Mouse (Mus musculus): ENCODE data around the gene Ece1. TPM values are rescaled to one million over a fixed set of nuclear protein-coding genes. Genes with fewer than 3 reads are reported as not detected.

Gene Ece1
- polyA plus RNA-seq, 1 experiment from 2014 or later = 94.2 TPM

DNA sequence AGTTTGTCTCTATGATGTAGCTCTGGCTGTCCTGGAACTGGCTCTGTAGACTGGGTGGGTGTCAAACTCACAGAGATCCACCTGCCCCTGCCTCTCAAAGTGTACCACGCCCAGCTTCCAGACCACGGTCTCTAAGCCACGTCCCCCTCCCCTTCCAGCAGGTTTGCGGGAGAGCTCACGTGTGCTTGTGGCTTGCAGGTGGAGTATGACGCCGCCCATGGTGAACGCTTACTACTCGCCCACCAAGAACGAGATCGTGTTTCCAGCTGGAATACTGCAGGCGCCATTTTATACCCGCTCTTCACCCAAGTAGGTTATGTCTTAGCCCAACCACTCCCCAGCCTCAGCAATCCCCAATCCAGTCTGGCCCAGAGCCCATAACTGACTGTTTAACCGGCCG, 94.2 kb downstream of the Ece1 start:
- no peak overlapping the region for H3K4me3 ChIP-seq (ENCODE audit: low read depth, low read length)
- no peaks in the 10 kb centered on the region for H3K27me3 ChIP-seq (replicated peaks; ENCODE audit: control insufficient read depth, insufficient read depth, low read length)
- H3K36me3 ChIP-seq (ENCODE audit: control insufficient read depth, insufficient read depth, low read length) = peaks cover 83% of the 10 kb centered on the region
- no peak overlapping the region for H3K27ac ChIP-seq (ENCODE audit: low read depth)
- ATAC-seq (replicated peaks; ENCODE audit: low FRiP score, low TSS enrichment, low read depth) (no peak), DNase-seq (ENCODE audit: low spot score) (no peak)
- H3K4me2 ChIP-seq (ENCODE audit: low read length) = no peak overlapping the region
- H3K9ac ChIP-seq (ENCODE audit: low read length) = no peak overlapping the region
- no peaks in the 10 kb centered on the region for H3K4me1 ChIP-seq (replicated peaks; ENCODE audit: control insufficient read depth, insufficient read depth, low read length)
- WGBS = 97% methylated on average over 15 of the region's 15 CpGs
- H3K9me3 ChIP-seq (ENCODE audit: control insufficient read depth, low read length) = peaks cover 6% of the 10 kb centered on the region; the same call in 1 of the 2 replicates

DNA sequence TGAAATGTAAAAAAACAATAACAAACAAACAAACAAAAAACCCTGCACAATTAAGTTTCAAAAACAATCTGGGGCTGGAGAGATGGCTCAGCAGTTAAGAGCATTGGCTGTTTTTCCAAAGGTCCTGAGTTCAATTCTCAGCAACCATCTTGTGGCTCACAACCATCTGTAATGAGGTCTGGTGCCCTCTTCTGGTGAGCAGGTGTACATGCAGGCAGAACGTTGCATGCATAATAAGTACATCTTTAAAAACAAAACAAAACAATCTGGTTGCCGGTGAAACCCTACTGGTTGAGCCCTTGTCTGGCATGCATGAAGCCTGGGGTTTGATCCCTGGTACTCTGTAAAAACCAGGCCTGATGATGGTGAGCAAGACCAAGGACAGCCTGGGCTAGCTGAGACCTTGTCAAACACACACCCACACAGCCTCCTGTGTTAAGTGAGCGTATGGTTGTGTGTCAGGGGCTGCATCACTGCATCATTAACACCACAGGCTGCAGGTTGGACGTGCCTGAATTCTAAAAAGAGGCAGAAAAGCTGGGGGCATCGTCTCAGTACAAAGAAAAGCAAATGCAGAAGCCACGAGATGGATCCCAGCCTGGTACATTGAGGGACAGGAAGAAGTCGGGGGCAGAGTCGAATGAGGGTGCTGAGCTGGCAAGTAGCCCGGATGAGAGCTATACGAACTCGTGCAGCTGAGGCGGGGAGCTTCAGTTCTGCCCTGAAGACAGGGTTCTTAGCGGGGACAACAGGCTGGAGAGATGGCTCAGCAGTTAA, 98.0 kb downstream of the Ece1 start:
- Histone ChIP-seq H3K4me3 (ENCODE audit: low read depth, low read length) (no peak overlapping the region), H3K9ac (ENCODE audit: low read length) (no peak overlapping the region), H3K27ac (ENCODE audit: low read depth) (no peak overlapping the region), H3K27me3 (replicated peaks; ENCODE audit: control insufficient read depth, insufficient read depth, low read length) (no peaks in the 10 kb centered on the region), H3K4me1 (replicated peaks; ENCODE audit: control insufficient read depth, insufficient read depth, low read length) (no peaks in the 10 kb centered on the region), H3K9me3 (ENCODE audit: control insufficient read depth, low read length) (peaks cover 8% of the 10 kb centered on the region; the same call in 1 of the 2 replicates), H3K4me2 (ENCODE audit: low read length) (no peak overlapping the region), H3K36me3 (ENCODE audit: control insufficient read depth, insufficient read depth, low read length) (peaks cover 81% of the 10 kb centered on the region)
- WGBS = 85% methylated on average over 13 of the region's 13 CpGs
- DNase-seq (ENCODE audit: low spot score) = no peak
- no peak for ATAC-seq (replicated peaks; ENCODE audit: low FRiP score, low TSS enrichment, low read depth)

DNA sequence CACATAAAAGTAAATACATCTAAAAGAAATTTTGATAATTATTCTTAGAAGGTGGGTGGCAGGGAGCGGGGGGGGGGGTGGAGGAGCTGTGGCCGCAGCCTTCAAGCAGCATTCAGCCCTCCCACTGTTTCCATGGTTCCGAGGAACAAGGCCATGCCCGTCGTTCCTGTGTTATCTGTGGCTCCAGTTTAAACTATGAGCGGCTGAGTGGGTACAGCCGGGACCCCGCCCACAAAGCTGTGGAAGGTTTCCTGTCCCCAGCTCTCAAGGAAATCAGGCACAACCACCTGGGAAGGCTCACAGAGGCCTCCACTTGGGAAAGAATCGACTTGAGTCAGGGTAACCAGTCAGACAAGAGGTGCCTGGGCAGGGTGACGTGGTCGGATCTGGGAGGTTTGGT, 98.7 kb downstream of the Ece1 start:
- Histone ChIP-seq H3K27ac (ENCODE audit: low read depth) (no peak overlapping the region), H3K9ac (ENCODE audit: low read length) (no peak overlapping the region), H3K36me3 (ENCODE audit: control insufficient read depth, insufficient read depth, low read length) (peaks cover 74% of the 10 kb centered on the region), H3K9me3 (ENCODE audit: control insufficient read depth, low read length) (peaks cover 8% of the 10 kb centered on the region; the same call in 1 of the 2 replicates), H3K4me3 (ENCODE audit: low read depth, low read length) (no peak overlapping the region), H3K4me1 (replicated peaks; ENCODE audit: control insufficient read depth, insufficient read depth, low read length) (no peaks in the 10 kb centered on the region), H3K27me3 (replicated peaks; ENCODE audit: control insufficient read depth, insufficient read depth, low read length) (no peaks in the 10 kb centered on the region), H3K4me2 (ENCODE audit: low read length) (no peak overlapping the region)
- no peak for DNase-seq (ENCODE audit: low spot score)
- ATAC-seq (replicated peaks; ENCODE audit: low FRiP score, low TSS enrichment, low read depth) = no peak
- WGBS = 72% methylated on average over 11 of the region's 11 CpGs

DNA sequence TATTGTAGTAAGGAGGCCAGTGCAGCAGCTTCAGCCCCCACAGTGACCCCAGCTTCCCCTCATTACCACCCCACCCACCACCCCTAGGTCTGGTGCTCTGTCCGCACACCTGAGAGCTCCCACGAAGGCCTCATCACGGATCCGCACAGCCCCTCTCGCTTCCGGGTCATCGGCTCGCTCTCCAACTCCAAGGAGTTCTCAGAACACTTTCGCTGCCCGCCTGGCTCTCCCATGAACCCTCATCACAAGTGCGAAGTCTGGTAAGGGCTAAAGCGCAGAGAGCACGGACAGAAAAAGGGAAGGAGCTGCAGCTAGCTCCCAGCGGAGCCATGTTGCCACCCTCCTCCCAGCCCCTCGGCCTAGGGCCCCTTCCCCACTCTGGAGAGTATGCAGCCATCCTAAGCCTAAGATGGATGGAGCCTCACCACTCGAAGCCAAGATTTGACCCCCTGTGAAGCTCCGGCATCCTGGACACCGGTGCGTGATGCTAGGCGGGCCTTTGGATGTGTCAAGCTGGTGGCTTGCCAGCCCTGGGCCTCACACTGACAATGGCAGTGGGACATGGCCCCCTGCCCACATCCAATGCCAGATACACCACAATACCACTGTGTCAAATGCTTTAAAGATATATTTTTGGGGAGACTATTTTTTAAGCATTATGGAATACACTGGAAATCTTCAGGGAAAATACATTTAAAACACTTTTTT, 100.8 kb downstream of the Ece1 start:
- Histone ChIP-seq H3K4me2 (ENCODE audit: low read length) (no peak overlapping the region), H3K36me3 (ENCODE audit: control insufficient read depth, insufficient read depth, low read length) (peaks cover 63% of the 10 kb centered on the region), H3K9ac (ENCODE audit: low read length) (no peak overlapping the region), H3K4me3 (ENCODE audit: low read depth, low read length) (no peak overlapping the region), H3K9me3 (ENCODE audit: control insufficient read depth, low read length) (peaks cover 8% of the 10 kb centered on the region; the same call in 1 of the 2 replicates), H3K27ac (ENCODE audit: low read depth) (no peak overlapping the region), H3K4me1 (replicated peaks; ENCODE audit: control insufficient read depth, insufficient read depth, low read length) (no peaks in the 10 kb centered on the region), H3K27me3 (replicated peaks; ENCODE audit: control insufficient read depth, insufficient read depth, low read length) (no peaks in the 10 kb centered on the region)
- ATAC-seq (replicated peaks; ENCODE audit: low FRiP score, low TSS enrichment, low read depth) (no peak), DNase-seq (ENCODE audit: low spot score) (no peak)
- WGBS = 91% methylated on average over 20 of the region's 20 CpGs

DNA sequence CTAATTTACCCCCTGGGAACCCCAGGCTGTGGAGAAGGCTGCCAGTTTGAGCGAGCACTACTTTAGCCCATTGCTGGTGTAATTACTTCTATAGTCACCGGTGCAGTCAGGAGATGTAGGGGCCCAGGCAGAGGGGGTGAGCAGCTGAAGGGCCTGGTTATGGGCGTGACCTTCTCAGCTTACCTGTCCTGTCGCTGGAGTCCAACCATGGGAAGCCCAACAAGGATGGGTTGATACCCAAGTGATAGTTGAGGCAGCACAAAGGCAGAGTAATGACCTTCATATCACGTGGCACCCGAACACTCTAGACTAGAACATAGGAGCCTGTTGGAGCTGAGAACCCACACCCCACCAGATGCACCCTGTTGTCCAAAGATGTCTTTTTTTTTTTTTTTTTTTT, 101.4 kb downstream of the Ece1 start:
- no peak overlapping the region for H3K27ac ChIP-seq (ENCODE audit: low read depth)
- no peak overlapping the region for H3K9ac ChIP-seq (ENCODE audit: low read length)
- WGBS = 87% methylated on average over 6 of the region's 6 CpGs
- peaks cover 59% of the 10 kb centered on the region for H3K36me3 ChIP-seq (ENCODE audit: control insufficient read depth, insufficient read depth, low read length)
- no peaks in the 10 kb centered on the region for H3K4me1 ChIP-seq (replicated peaks; ENCODE audit: control insufficient read depth, insufficient read depth, low read length)
- H3K4me3 ChIP-seq (ENCODE audit: low read depth, low read length) = no peak overlapping the region
- H3K27me3 ChIP-seq (replicated peaks; ENCODE audit: control insufficient read depth, insufficient read depth, low read length) = no peaks in the 10 kb centered on the region
- H3K9me3 ChIP-seq (ENCODE audit: control insufficient read depth, low read length) = peaks cover 8% of the 10 kb centered on the region; the same call in 1 of the 2 replicates
- no peak overlapping the region for H3K4me2 ChIP-seq (ENCODE audit: low read length)
- DNase-seq (ENCODE audit: low spot score) (no peak), ATAC-seq (replicated peaks; ENCODE audit: low FRiP score, low TSS enrichment, low read depth) (no peak)

DNA sequence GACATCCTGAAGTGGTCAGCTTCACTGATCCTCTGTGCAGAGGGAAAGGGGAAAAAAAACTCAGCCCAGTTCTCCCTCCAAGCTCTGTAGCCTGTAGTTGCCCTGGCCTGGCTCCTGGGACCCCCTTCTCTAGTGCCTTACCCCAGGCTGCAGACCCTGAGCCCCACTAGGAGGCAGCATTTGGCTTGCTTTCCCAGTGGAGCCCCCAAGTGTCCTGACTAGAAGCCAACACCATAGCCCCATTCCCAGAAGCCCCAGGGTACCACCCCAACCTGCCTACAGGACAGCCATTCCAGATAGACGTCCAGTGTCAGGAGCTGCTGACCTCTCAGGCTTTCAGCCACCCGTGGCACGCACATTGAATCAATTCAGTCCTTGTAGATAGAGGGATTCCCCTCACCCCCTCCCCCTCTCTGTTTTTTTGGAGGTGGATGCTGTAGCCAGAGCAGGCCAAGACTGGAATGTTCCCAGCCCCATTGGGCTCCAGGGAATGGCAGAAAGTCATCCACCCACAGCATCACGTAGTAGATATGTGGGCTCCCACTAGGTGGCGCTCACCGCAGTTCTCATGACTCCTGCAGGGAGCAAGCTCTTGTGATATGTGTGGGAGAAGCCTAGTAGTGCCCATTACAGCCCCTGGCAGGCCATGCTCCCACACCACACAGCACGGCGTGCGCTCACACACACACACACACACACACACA, 102.0 kb downstream of the Ece1 start:
- Histone ChIP-seq H3K9ac (ENCODE audit: low read length) (no peak overlapping the region), H3K4me2 (ENCODE audit: low read length) (no peak overlapping the region), H3K27me3 (replicated peaks; ENCODE audit: control insufficient read depth, insufficient read depth, low read length) (no peaks in the 10 kb centered on the region), H3K36me3 (ENCODE audit: control insufficient read depth, insufficient read depth, low read length) (peaks cover 53% of the 10 kb centered on the region), H3K9me3 (ENCODE audit: control insufficient read depth, low read length) (peaks cover 6% of the 10 kb centered on the region; the same call in 1 of the 2 replicates), H3K4me3 (ENCODE audit: low read depth, low read length) (no peak overlapping the region), H3K4me1 (replicated peaks; ENCODE audit: control insufficient read depth, insufficient read depth, low read length) (no peaks in the 10 kb centered on the region), H3K27ac (ENCODE audit: low read depth) (no peak overlapping the region)
- peak; percentile 81 for DNase-seq (ENCODE audit: low spot score)
- 70% methylated on average over 9 of the region's 9 CpGs for WGBS
- peak; percentile 38; the same call in 1 of the 2 replicates for ATAC-seq (replicated peaks; ENCODE audit: low FRiP score, low TSS enrichment, low read depth)

DNA sequence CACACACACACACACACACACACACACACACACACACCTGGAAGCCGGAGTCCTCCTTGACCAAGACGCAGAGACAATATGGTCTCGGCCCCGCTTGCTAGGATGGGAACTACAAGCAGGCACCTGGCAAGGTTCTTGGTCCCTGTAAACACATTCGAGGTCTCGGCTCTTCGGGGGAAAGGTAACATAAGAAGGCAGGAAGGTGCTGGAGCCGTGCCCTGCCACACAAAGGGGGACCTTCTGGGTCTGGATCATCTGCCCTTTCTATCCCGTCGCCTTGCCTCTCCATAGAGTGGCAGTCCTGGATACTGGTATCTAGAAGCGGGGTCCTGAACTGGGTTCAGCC, 102.5 kb downstream of the Ece1 start:
- peaks cover 2% of the 10 kb centered on the region; the same call in 1 of the 2 replicates for H3K9me3 ChIP-seq (ENCODE audit: control insufficient read depth, low read length)
- no peak overlapping the region for H3K27ac ChIP-seq (ENCODE audit: low read depth)
- no peaks in the 10 kb centered on the region for H3K4me1 ChIP-seq (replicated peaks; ENCODE audit: control insufficient read depth, insufficient read depth, low read length)
- ATAC-seq (replicated peaks; ENCODE audit: low FRiP score, low TSS enrichment, low read depth) = no peak
- H3K4me3 ChIP-seq (ENCODE audit: low read depth, low read length) = no peak overlapping the region
- 93% methylated on average over 11 of the region's 11 CpGs for WGBS
- peaks cover 48% of the 10 kb centered on the region for H3K36me3 ChIP-seq (ENCODE audit: control insufficient read depth, insufficient read depth, low read length)
- H3K27me3 ChIP-seq (replicated peaks; ENCODE audit: control insufficient read depth, insufficient read depth, low read length) = no peaks in the 10 kb centered on the region
- DNase-seq (ENCODE audit: low spot score) = no peak
- no peak overlapping the region for H3K4me2 ChIP-seq (ENCODE audit: low read length)
- no peak overlapping the region for H3K9ac ChIP-seq (ENCODE audit: low read length)

DNA sequence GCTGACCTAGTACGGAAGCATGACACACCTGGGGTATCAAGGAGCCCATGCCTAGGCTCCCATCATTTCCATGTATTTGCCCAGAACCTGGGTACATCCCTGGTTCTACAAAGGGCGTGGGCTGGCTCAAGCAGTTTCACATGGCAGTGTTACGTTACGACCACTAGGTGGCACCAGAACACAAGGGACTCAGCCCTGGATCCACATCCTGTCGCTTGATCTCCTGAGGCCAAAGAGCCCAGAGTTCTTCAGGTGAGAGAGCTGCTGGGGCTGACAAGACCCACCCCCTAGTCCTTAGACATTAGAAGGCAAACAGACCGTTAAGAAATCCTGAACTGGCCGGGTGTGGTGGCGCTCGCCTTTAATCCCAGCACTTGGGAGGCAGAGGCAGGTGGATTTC, 106.2 kb downstream of the Ece1 start:
- no peak overlapping the region for H3K4me3 ChIP-seq (ENCODE audit: low read depth, low read length)
- H3K4me1 ChIP-seq (replicated peaks; ENCODE audit: control insufficient read depth, insufficient read depth, low read length) = no peaks in the 10 kb centered on the region
- H3K27me3 ChIP-seq (replicated peaks; ENCODE audit: control insufficient read depth, insufficient read depth, low read length) = no peaks in the 10 kb centered on the region
- no peak overlapping the region for H3K9ac ChIP-seq (ENCODE audit: low read length)
- H3K36me3 ChIP-seq (ENCODE audit: control insufficient read depth, insufficient read depth, low read length) = peaks cover 19% of the 10 kb centered on the region
- ATAC-seq (replicated peaks; ENCODE audit: low FRiP score, low TSS enrichment, low read depth) = peak; percentile 45
- H3K27ac ChIP-seq (ENCODE audit: low read depth) = no peak overlapping the region
- 13% methylated on average over 9 of the region's 9 CpGs for WGBS
- DNase-seq (ENCODE audit: low spot score) = peak; percentile 80
- H3K9me3 ChIP-seq (ENCODE audit: control insufficient read depth, low read length) = no peaks in the 10 kb centered on the region
- H3K4me2 ChIP-seq (ENCODE audit: low read length) = no peak overlapping the region
